Mouse (Mus musculus) limb, embryonic 14.5 days (tissue): ENCODE data around the gene Zfp335. TPM values are rescaled to one million over a fixed set of nuclear protein-coding genes. Genes with fewer than 3 reads are reported as not detected.

Source experiments
- ATAC-seq: fragments of 200-750 bp; cut with Nextera tagmentation; 2 replicates; pipeline ENCODE4 v1.8.0; 2017; ENCODE audit warnings: low read depth, moderate number of reproducible peaks, moderate TSS enrichment; ENCODE audit not compliant: low FRiP score
- DNase-seq: peaks from one replicate; pipeline ENCODE4 v3.0.0-alpha.2; 2015; ENCODE audit warnings: low spot score
- H3K27ac ChIP-seq: fragments of 300-500 bp; sonication (generic); replicated peaks from 2 replicates; pipeline ENCODE4 v1.5.1; 2014; ENCODE audit warnings: low read depth, mild to moderate bottlenecking, low read length, moderate library complexity, mixed read lengths
- H3K27me3 ChIP-seq: fragments of 300-500 bp; sonication (generic); 2 replicates; pipeline ENCODE4 v1.6.1; 2014; ENCODE audit warnings: low read length, mixed read lengths; ENCODE audit not compliant: control insufficient read depth, insufficient read depth
- H3K36me3 ChIP-seq: fragments of 300-500 bp; sonication (generic); 2 replicates; pipeline ENCODE4 v1.6.1; 2014; ENCODE audit warnings: mild to moderate bottlenecking, low read length, moderate library complexity, mixed read lengths; ENCODE audit not compliant: control insufficient read depth, insufficient read depth
- H3K4me1 ChIP-seq: fragments of 300-500 bp; sonication (generic); 2 replicates; pipeline ENCODE4 v1.6.1; 2014; ENCODE audit warnings: antibody characterized with exemption, low read length, mixed read lengths; ENCODE audit not compliant: control insufficient read depth, insufficient read depth
- H3K4me2 ChIP-seq: fragments of 300-500 bp; sonication (generic); replicated peaks from 2 replicates; pipeline ENCODE4 v1.6.1; 2014; ENCODE audit warnings: low read depth, mild to moderate bottlenecking, low read length, moderate library complexity; ENCODE audit not compliant: severe bottlenecking
- H3K4me3 ChIP-seq: fragments of 300-500 bp; sonication (generic); replicated peaks from 2 replicates; pipeline ENCODE4 v1.5.1; 2014; ENCODE audit warnings: low read length
- H3K9ac ChIP-seq: fragments of 300-500 bp; sonication (generic); 2 replicates; pipeline ENCODE4 v1.6.1; 2014; ENCODE audit warnings: mild to moderate bottlenecking, low read depth, low read length, moderate library complexity; ENCODE audit not compliant: severe bottlenecking
- H3K9me3 ChIP-seq: fragments of 300-500 bp; sonication (generic); 2 replicates; pipeline ENCODE4 v1.6.1; 2016; ENCODE audit warnings: low read length; ENCODE audit not compliant: control insufficient read depth
- POLR2A ChIP-seq: fragments of 200-500 bp; IDR thresholded peaks from 2 replicates; pipeline ENCODE4 v1.8.0; 2012; ENCODE audit warnings: inconsistent platforms, mild to moderate bottlenecking, moderate library complexity, borderline replicate concordance; ENCODE audit not compliant: insufficient read depth, insufficient read length; ENCODE audit errors: extremely low read depth
- WGBS: fragments of 180-500 bp; shearing (Covaris S2); extraction: QIAGEN DNeasy Blood & Tissue Kit; methylation state at CpG from one replicate; pipeline ENCODE4 v1.1.7; 2014; 5-methylcytosine and 5-hydroxymethylcytosine counted together
- polyA plus RNA-seq, 2 experiments: library from polyadenylated mRNA; depleted of rRNA in 1 of 2; stranded (reverse) in 1 of 2; unstranded in 1 of 2; fragments of >200 nt; fragmentation: Nextera tagmentation in 1 of 2; extraction: Ambion mirVana in 1 of 2; gene quantifications; 2 replicates each; pipeline versions ENCODE4 v1.2.1 to v1.2.3; 2012 to 2014

Gene Zfp335
- polyA plus RNA-seq, 2 experiments = 13.7 to 37.9 TPM

DNA sequence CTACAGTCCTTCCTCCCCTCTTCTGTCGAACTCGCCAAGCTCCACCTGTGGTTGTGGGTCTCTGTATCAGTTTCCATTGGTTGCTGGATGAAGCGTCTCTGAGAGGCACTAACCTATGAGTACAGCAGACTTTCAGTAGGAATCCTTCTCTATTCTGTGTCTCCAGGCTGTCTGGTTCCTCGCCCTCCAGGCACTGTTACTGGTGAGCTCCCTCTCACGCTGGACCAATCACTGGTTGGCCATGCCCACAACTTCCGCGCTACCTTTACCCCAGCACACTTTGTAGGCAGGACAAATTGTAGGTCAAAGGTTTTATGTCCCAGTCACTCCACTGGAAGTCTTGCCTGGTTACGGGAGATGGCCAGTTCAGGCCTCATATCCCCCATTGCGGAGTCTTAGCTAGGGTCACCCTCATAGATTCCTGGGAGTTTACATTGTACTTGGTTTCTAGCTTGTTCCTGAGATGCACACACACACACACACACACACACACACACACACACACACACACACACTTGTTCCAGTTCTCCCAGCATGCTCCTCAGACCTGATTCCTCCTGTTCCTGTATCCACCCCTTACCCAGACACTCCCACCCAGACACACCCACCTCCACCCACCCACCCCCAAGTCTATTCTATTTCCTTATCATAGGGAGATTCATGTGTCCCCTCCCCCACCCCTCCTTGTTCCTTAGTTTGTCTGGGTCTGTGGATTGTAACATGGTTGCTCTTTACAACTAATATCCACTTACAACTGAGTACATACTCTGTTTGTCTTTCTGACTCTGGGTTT is 51.7 kb downstream of the Zfp335 start:
- Histone ChIP-seq H3K4me3 (no peak overlapping the region), H3K27me3 (peaks cover 39% of the 10 kb centered on the region), H3K36me3 (no peaks in the 10 kb centered on the region), H3K4me1 (peaks cover 13% of the 10 kb centered on the region; the same call in 1 of the 2 replicates), H3K9me3 (no peaks in the 10 kb centered on the region), H3K4me2 (no peak overlapping the region), H3K9ac (no peak overlapping the region), H3K27ac (no peak overlapping the region)
- ATAC-seq (no peak), DNase-seq (no peak)
- 49% methylated on average over 9 of the region's 9 CpGs for WGBS
- TF ChIP-seq POLR2A = no peak

DNA sequence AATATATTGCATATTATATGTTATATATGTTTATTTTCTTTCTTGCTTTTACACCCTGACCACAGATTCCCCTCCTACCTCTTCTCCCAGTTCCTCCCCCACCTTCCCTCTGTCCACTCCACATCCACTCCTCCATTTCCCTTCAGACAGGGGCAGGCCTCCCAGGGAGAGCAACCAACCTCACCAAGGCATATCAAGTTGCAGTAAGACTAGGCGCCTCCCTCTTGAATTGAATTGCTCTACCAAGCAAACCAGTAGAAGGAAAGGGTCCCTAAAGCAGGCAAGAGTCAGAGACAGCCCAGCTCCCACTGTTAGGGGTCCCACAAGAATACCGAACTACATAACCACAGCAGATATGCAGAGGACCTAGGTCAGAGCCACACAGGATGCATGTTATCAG is 52.4 kb downstream of the Zfp335 start:
- H3K9me3 ChIP-seq = no peaks in the 10 kb centered on the region
- H3K36me3 ChIP-seq = no peaks in the 10 kb centered on the region
- no peak for TF ChIP-seq POLR2A
- ATAC-seq (no peak), DNase-seq (no peak)
- 43% methylated on average over 2 of the region's 2 CpGs for WGBS
- H3K4me1 ChIP-seq = peaks cover 13% of the 10 kb centered on the region; the same call in 1 of the 2 replicates
- H3K4me3 ChIP-seq = no peak overlapping the region
- H3K4me2 ChIP-seq = no peak overlapping the region
- no peak overlapping the region for H3K27ac ChIP-seq
- H3K27me3 ChIP-seq = peaks cover 41% of the 10 kb centered on the region
- H3K9ac ChIP-seq = no peak overlapping the region

DNA sequence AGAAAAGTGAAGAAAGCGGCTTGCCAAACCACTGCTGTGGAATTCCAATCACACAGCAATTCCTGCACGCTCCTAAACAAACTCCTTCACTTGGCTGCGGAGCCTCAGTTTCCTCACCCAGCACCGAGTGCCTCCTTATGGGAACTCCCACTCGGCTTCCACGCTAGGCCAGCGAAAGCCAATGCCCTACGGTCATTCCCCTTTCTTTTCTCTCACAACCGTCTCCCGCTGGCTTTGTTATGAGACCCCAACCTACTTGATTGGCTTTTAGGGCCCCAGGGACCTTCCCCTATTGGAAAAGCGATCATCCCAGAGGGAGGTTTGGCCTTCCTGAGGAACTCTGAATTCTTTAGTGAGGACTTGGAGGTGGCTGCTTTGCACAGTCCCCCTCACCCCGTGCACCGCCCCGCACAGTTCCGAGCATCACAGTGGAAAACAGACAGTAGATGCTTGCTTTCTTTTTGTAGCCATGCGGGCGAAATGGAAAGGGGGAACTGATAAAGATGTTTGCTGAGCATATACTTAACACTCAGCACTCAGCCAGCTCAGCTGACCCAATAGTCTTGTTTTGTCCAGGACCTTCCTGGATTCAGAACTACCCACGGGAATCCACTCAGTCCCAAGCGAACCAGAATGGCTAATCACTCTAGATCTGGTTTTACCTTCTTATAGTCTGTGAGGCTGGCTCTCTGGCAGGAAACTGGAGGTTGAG is 53.6 kb downstream of the Zfp335 start:
- H3K4me1 ChIP-seq = peaks cover 13% of the 10 kb centered on the region; the same call in 1 of the 2 replicates

DNA sequence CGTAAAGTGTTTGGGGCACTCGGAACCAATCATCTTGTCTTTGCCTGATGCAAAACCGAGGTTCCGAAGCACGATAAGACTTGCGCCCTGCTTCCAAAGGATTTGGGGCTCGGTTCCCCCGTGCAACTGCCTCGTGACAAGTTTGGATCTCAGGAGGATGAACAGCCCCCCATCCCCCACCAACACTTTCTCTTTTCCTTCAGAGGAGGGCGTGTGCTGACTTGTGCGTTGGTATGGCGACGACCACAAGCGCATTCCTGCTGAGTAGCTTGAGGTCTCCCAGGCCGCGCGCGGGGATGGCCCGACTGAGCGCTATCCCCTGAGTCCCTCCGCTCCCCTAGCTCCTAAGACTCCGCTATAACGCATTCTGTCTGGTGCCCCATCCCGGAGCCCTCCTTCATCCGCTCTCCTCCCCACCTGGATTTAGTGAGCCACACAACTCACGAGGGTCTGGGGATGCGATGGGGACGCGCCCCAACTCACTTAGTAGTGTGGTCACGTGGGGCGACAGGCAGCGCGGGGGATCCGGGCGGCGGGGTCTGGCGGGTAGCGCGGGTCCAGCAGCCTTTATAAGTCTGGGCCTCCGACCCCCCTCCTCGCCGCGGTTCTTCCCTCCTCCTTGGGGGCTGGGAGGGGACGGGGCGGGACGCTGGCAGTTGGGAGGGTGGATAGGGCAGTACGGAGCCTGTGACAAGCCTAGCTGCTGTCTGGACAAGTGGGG is 54.3 kb downstream of the Zfp335 start, which contains the start of gene Pltp:
Gene Pltp, minus strand, starts transcription at position 611 of the 721 bp plus-strand sequence.
- Histone ChIP-seq H3K4me2 (peak within 1 kb of the TSS; percentile 97), H3K4me1 (peaks cover 13% of the 10 kb centered on the region; the same call in 1 of the 2 replicates), H3K9ac (peak within 1 kb of the TSS; percentile 47), H3K27ac (no peak within 1 kb of the TSS), H3K4me3 (peak within 1 kb of the TSS; percentile 52), H3K27me3 (peaks cover 41% of the 10 kb centered on the region), H3K9me3 (no peaks in the 10 kb centered on the region), H3K36me3 (no peaks in the 10 kb centered on the region)
- DNase-seq (peak; percentile 78), ATAC-seq (peak; percentile 65)
- 0% methylated on average over 43 of the region's 47 CpGs for WGBS
- no peak for TF ChIP-seq POLR2A

More for the DNA sequence above, 53.6 kb downstream of the Zfp335 start:
- DNase-seq (no peak), ATAC-seq (no peak)
- Histone ChIP-seq H3K9ac (peak overlapping the region; percentile 47), H3K4me3 (peak overlapping the region; percentile 52), H3K9me3 (no peaks in the 10 kb centered on the region), H3K27me3 (peaks cover 41% of the 10 kb centered on the region), H3K27ac (no peak overlapping the region), H3K4me2 (peak overlapping the region; percentile 97), H3K36me3 (no peaks in the 10 kb centered on the region)
- 6% methylated on average over 18 of the region's 19 CpGs for WGBS
- no peak for TF ChIP-seq POLR2A
